Mouse (Mus musculus) CD8-positive naive resting alpha-beta T cell, adult 2 months (primary cell): ENCODE measurements around the gene Hpgds.

Source experiments
- DNase-seq, 2 experiments: peaks; one replicate each; pipeline ENCODE4 v3.0.0; 2022; ENCODE audit warnings: low read depth in 2 of 2, low spot score in 2 of 2

Hpgds gene

GRCm38 (mm10) chr6:65144621-65145205 is at the start of gene Hpgds:
Gene Hpgds, minus strand, starts transcription at chr6:65144908.
- peak; percentile 76 to 81 for DNase-seq

- no peak for DNase-seq
These were observed 20.3 kb upstream of the Hpgds start for GRCm38 (mm10) chr6:65164977-65165376.

GRCm38 (mm10) chr6:65164137-65164536 is 19.4 kb upstream of the Hpgds start:
- no peak for DNase-seq

- DNase-seq, result no peak
These were observed 14.8 kb upstream of the Hpgds start for GRCm38 (mm10) chr6:65159381-65159942.

- no peak for DNase-seq
These were observed 12.3 kb upstream of the Hpgds start for GRCm38 (mm10) chr6:65157042-65157441.

GRCm38 (mm10) chr6:65153570-65153969 is 8.9 kb upstream of the Hpgds start:
- DNase-seq, result no peak

GRCm38 (mm10) chr6:65150703-65151102 is 6.0 kb upstream of the Hpgds start:
- DNase-seq, result no peak

GRCm38 (mm10) chr6:65146363-65146762 is 1.7 kb upstream of the Hpgds start:
- DNase-seq, result no peak

- DNase-seq, result no peak
These were observed 2.4 kb downstream of the Hpgds start for GRCm38 (mm10) chr6:65142316-65142715.

- peak; percentile 14 to 51 for DNase-seq
These were observed 3.9 kb downstream of the Hpgds start for GRCm38 (mm10) chr6:65140750-65141243.

- DNase-seq, result peak in 1 of 2 experiments; percentile 17
These were observed 4.5 kb downstream of the Hpgds start for GRCm38 (mm10) chr6:65140082-65140749.

- DNase-seq, result no peak
These were observed 6.5 kb downstream of the Hpgds start for GRCm38 (mm10) chr6:65138243-65138642.

GRCm38 (mm10) chr6:65137802-65138201 is 6.9 kb downstream of the Hpgds start:
- no peak for DNase-seq

GRCm38 (mm10) chr6:65132376-65132775 is 12.3 kb downstream of the Hpgds start:
- DNase-seq, result no peak

GRCm38 (mm10) chr6:65126074-65126726 is 18.5 kb downstream of the Hpgds start:
- peak; percentile 46 to 64 for DNase-seq

- DNase-seq, result no peak
These were observed 27.2 kb downstream of the Hpgds start for GRCm38 (mm10) chr6:65117540-65117939.

GRCm38 (mm10) chr6:65114902-65115301 is 29.8 kb downstream of the Hpgds start:
- no peak for DNase-seq

GRCm38 (mm10) chr6:65079139-65079538 is 65.6 kb downstream of the Hpgds start:
- no peak for DNase-seq

- no peak for DNase-seq
These were observed 69.5 kb downstream of the Hpgds start for GRCm38 (mm10) chr6:65075201-65075600.
